Mouse (Mus musculus) intestine, embryonic 15.5 days (tissue): ENCODE data around the gene Plch2. TPM values are rescaled to one million over a fixed set of nuclear protein-coding genes. Genes with fewer than 3 reads are reported as not detected.
A peak's percentile ranks its signal among the peaks of the same experiment; 100 is the strongest.

ENCODE experiments used
- ATAC-seq: fragments of 200-750 bp; cut with Nextera tagmentation; 2 replicates; pipeline ENCODE4 v1.8.0; 2017; ENCODE audit warnings: moderate TSS enrichment, moderate library complexity
- H3K27ac ChIP-seq: fragments of 300-500 bp; sonication (generic); 2 replicates; pipeline ENCODE4 v1.5.1; 2015; ENCODE audit warnings: mild to moderate bottlenecking, inconsistent platforms
- H3K27me3 ChIP-seq: fragments of 300-500 bp; sonication (generic); replicated peaks from 2 replicates; pipeline ENCODE4 v1.6.1; 2015; ENCODE audit warnings: inconsistent platforms
- H3K36me3 ChIP-seq: fragments of 300-500 bp; sonication (generic); 2 replicates; pipeline ENCODE4 v1.6.1; 2015; ENCODE audit warnings: inconsistent platforms
- H3K4me1 ChIP-seq: fragments of 300-500 bp; sonication (generic); replicated peaks from 2 replicates; pipeline ENCODE4 v1.6.1; 2015; ENCODE audit warnings: inconsistent platforms
- H3K4me2 ChIP-seq: fragments of 300-500 bp; sonication (generic); replicated peaks from 2 replicates; pipeline ENCODE4 v1.6.1; 2015; ENCODE audit warnings: mild to moderate bottlenecking, inconsistent platforms
- H3K4me3 ChIP-seq: fragments of 300-500 bp; sonication (generic); replicated peaks from 2 replicates; pipeline ENCODE4 v1.5.1; 2015; ENCODE audit warnings: inconsistent platforms
- H3K9ac ChIP-seq: fragments of 300-500 bp; sonication (generic); 2 replicates; pipeline ENCODE4 v1.6.1; 2015; ENCODE audit warnings: inconsistent platforms
- H3K9me3 ChIP-seq: fragments of 300-500 bp; sonication (generic); 2 replicates; pipeline ENCODE4 v1.6.1; 2016; ENCODE audit warnings: inconsistent platforms
- WGBS: fragments of 180-500 bp; shearing (Covaris S2); methylation state at CpG from one replicate; pipeline ENCODE4 v1.1.7; 2015; 5-methylcytosine and 5-hydroxymethylcytosine counted together
- polyA plus RNA-seq: library from polyadenylated mRNA; unstranded; fragments of >200 nt; fragmentation: Nextera tagmentation; extraction: Ambion mirVana; gene quantifications from 2 replicates; pipeline ENCODE4 v1.2.1, GENCODE M21; 2015

Plch2 gene
- polyA plus RNA-seq, 1 experiment from 2014 or later, result 19.9 TPM

DNA sequence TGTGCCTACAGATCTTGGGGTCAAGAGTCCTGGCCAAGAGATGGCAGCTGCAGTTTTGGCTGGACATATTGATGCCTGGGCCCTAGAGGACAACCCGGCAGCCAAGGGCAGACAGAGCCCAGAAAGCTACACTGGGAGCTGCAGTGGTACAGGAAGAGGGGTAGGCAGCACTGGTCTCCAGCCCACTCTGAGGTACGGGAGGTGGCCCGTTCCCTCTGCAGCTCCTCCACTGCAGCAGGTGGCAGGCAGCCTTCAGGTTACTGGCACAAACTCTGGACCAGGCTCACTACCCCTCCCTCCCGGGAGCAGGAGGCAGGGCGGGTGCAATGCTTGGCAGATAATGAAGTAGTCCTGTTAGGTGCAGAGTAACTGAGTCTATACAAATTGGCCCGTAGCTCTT is 15.9 kb downstream of the Plch2 start:
- H3K27ac ChIP-seq, result no peak overlapping the region
- H3K4me3 ChIP-seq, result no peak overlapping the region
- WGBS, result 63% methylated on average over 6 of the region's 6 CpGs
- H3K4me1 ChIP-seq, result peaks cover 6% of the 10 kb centered on the region; the same call in 1 of the 2 replicates
- no peaks in the 10 kb centered on the region for H3K36me3 ChIP-seq
- H3K9ac ChIP-seq, result no peak overlapping the region
- no peak for ATAC-seq
- peaks cover 45% of the 10 kb centered on the region for H3K27me3 ChIP-seq
- no peaks in the 10 kb centered on the region for H3K9me3 ChIP-seq
- no peak overlapping the region for H3K4me2 ChIP-seq

DNA sequence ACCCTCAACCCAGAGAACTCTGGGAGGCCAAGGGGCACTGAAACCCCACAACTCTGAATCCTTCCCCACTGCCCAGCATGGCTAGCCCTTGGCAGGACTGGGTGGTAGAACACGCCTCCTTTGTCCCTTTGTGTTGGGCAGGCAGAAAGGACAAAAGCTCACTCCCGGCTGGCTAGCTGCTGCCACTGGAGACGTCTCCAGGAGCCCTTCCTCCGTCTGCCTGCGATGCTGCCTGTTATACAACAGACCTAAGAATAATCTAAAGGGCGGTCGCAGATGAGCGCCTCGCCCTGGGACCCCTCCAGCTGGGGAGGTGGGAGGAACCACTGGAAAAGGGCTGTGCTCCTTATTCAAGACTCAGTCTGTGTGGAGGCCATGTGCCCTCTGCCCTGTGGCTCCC is 16.4 kb downstream of the Plch2 start:
- Histone ChIP-seq H3K4me1 (peaks cover 6% of the 10 kb centered on the region; the same call in 1 of the 2 replicates), H3K4me3 (no peak overlapping the region), H3K4me2 (no peak overlapping the region), H3K9me3 (no peaks in the 10 kb centered on the region), H3K36me3 (no peaks in the 10 kb centered on the region), H3K27ac (no peak overlapping the region), H3K9ac (no peak overlapping the region), H3K27me3 (peaks cover 45% of the 10 kb centered on the region)
- 55% methylated on average over 9 of the region's 9 CpGs for WGBS
- no peak for ATAC-seq

DNA sequence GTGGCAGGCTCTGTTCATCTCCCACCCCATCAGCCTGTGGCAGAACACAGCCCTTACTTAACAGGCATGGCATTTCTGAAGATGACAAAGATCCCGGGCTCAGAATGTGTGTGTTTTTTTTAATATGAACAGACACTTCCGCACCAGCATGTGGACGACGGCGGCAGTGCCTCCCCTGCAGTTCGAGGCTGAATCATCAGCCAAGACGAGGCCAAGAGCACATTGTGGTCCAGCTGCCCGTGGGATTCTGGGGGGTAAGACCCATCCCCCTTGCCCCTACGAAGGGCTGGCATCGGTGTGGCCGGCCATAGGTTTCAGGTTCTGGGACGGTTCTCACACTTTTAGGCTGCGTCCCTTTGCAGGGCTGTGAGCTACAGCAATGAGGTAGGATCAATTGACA is 21.8 kb downstream of the Plch2 start:
- H3K4me1 ChIP-seq, result no peaks in the 10 kb centered on the region
- 69% methylated on average over 13 of the region's 13 CpGs for WGBS
- ATAC-seq, result no peak
- no peak overlapping the region for H3K27ac ChIP-seq
- no peaks in the 10 kb centered on the region for H3K9me3 ChIP-seq
- no peak overlapping the region for H3K4me2 ChIP-seq
- H3K9ac ChIP-seq, result no peak overlapping the region
- H3K36me3 ChIP-seq, result no peaks in the 10 kb centered on the region
- H3K27me3 ChIP-seq, result 0 out of 2 replicates have a peak, but pooled peaks cover 5% of the 10 kb centered on the region
- H3K4me3 ChIP-seq, result no peak overlapping the region

DNA sequence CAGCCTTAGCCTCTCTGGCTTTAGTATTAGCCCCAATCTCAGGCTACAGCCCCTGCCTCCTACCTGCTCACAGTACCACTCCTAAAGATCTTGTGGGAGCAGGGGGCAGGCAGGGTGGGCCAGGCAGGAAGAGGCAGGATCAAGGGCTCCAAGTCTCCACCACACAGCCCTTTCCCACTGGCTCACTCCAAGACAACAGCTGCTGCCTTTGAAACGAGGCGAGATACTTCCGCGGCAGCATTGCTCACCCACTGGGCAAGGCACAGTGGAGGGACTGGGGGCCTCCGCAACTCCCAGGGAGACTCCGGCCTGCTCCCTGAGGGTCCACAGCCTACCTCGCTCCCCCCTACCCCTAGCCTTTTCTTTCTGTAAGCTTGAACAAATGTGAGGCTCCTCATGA is 22.4 kb downstream of the Plch2 start:
- Histone ChIP-seq H3K4me1 (no peaks in the 10 kb centered on the region), H3K9ac (no peak overlapping the region), H3K27me3 (0 out of 2 replicates have a peak, but pooled peaks cover 5% of the 10 kb centered on the region), H3K27ac (no peak overlapping the region), H3K4me2 (no peak overlapping the region), H3K9me3 (no peaks in the 10 kb centered on the region), H3K4me3 (no peak overlapping the region), H3K36me3 (no peaks in the 10 kb centered on the region)
- ATAC-seq, result no peak
- 53% methylated on average over 7 of the region's 7 CpGs for WGBS

DNA sequence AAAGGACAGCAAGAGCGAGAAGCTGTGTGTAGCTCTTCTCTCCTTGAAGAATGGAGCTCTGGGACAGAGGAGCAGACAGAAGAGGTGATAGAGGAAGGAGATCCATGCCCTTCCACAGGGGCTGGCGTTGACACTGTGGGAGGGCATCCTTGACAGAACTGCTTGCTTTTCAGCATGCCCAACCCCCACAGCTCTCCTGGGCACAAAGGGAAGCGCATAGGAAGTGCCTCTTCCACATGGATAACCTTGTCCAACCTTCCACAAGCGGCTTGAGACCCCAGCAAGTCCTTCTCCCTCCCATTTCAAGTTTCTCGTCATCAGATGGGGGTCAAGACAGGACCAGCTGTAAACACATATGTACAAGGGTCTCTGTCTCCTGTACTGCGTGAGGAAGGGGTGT is 23.5 kb downstream of the Plch2 start:
- Histone ChIP-seq H3K4me1 (no peaks in the 10 kb centered on the region), H3K4me2 (no peak overlapping the region), H3K4me3 (no peak overlapping the region), H3K36me3 (no peaks in the 10 kb centered on the region), H3K9ac (no peak overlapping the region), H3K27me3 (0 out of 2 replicates have a peak, but pooled peaks cover 5% of the 10 kb centered on the region), H3K27ac (no peak overlapping the region), H3K9me3 (no peaks in the 10 kb centered on the region)
- no peak for ATAC-seq
- WGBS, result 47% methylated on average over 6 of the region's 6 CpGs

DNA sequence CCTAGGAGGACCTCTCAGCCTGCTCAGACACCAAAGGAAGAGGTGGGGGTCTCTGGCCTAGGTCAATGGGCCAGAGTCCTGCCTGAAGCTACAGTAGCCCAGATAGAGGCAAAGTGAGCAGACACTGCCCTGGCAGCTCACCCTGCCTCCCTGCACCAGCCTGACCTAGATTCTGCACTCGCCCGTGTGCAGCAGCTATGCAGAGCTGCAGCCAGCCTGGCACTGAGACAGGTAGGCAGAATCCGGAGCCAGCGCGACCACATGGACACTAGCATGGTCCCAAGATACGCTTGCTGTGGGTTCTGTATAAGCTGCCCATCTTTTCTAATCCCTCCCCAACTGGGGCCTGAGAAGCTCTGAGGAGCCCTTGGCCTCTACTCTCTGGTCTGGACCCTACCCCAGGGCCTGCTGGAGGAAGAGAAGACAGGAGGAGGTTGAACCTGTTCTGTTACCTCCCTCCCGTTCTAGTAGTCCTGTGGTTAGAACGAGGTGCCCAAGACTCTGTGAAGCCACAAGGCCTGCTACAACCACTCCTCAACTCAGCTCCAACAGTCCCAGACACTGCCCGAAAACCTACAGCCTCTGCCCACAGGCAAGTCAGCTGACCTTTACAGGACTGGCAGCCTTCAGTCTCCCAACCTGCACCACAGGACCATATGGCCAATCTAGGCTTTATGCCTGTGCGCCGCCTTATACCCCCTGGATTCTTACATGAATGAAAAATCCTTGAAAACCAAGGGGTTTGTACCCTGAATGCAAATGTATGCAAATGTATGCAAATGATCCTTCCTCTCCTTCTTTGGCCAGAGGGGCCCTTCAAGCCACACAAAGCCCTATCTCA is 32.2 kb downstream of the Plch2 start:
- no peak for ATAC-seq
- no peaks in the 10 kb centered on the region for H3K36me3 ChIP-seq
- H3K4me3 ChIP-seq, result no peak overlapping the region
- WGBS, result 86% methylated on average over 11 of the region's 11 CpGs
- H3K4me2 ChIP-seq, result no peak overlapping the region
- no peaks in the 10 kb centered on the region for H3K9me3 ChIP-seq
- no peak overlapping the region for H3K9ac ChIP-seq
- no peaks in the 10 kb centered on the region for H3K27me3 ChIP-seq
- peaks cover 5% of the 10 kb centered on the region for H3K4me1 ChIP-seq
- H3K27ac ChIP-seq, result no peak overlapping the region

DNA sequence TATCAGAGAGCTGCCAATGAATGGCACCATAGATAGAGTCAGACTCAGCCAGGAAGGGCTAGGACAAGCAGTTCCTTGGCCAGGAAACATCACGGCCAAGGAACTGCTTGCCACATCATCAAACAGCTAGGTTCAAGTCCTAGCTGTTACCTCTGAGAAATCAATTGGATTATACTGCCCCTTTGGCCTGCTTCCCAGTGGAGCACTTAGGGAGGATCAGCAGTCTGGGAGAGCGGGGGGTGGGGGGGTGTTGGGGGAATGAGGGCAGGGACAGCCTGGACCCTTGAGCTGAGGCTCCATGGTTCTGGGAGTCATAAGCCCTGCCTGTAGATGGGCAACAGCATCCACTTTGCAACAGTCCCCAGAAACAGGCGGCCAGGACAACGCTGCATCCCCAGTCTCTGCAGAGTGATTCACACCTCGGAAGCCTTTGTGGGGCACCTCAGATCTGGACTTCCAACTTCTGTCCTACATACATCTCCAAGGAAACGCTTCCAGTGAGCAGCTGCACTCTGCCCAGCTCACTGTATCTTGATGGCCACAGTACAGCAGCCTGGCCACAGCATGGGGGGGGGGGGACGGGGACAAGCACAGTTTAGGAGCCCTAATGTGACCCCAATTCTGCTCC is 34.2 kb downstream of the Plch2 start:
- ATAC-seq, result no peak
- Histone ChIP-seq H3K27ac (no peak overlapping the region), H3K36me3 (no peaks in the 10 kb centered on the region), H3K4me3 (no peak overlapping the region), H3K9me3 (no peaks in the 10 kb centered on the region), H3K4me1 (peaks cover 12% of the 10 kb centered on the region), H3K4me2 (no peak overlapping the region), H3K27me3 (no peaks in the 10 kb centered on the region), H3K9ac (no peak overlapping the region)
- 62% methylated on average over 7 of the region's 7 CpGs for WGBS

DNA sequence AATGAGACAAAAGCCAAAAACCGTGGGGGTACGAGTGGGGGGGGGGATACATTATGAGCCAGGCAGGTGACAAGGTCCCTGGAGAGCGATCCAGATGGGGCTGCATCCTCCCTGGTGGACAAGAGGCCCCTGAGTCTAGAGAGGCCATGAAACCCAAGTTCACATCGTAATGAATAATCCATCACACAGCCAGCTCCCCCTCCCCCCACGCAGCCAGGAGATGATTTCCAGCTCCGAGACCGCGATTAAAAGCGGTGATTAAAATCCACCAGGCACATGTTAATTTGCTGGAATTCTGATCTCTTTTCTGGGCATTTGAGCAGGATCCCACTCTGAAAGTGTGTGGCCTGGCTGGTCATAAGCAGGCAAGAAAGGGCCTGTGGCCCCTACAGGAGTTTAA is 35.8 kb downstream of the Plch2 start:
- WGBS, result 64% methylated on average over 9 of the region's 9 CpGs
- H3K4me2 ChIP-seq, result no peak overlapping the region

DNA sequence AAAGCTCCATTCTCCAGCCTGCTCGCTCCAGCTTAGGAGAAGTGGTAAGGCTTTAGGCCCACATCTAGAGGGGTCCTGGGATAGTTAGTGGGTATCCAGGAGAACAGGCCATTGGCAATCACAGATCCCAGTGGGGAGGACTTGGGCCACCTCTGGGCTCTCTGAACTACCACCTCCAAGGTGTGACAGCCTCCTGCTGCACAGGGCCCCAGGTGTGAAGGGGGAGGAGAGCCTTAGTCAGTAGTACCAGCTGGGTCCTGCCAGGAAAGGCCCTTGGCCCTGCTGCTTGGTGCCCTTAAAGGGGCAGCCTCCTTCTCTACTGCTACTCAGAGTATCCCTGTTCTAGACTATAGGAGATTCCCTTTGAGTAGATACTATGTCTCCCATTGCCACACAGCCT is 36.4 kb downstream of the Plch2 start:
- Histone ChIP-seq H3K9me3 (no peaks in the 10 kb centered on the region), H3K27me3 (no peaks in the 10 kb centered on the region), H3K4me1 (peaks cover 12% of the 10 kb centered on the region), H3K4me2 (no peak overlapping the region), H3K27ac (no peak overlapping the region), H3K36me3 (no peaks in the 10 kb centered on the region), H3K9ac (no peak overlapping the region), H3K4me3 (no peak overlapping the region)
- 44% methylated on average over 1 of the region's 1 CpGs for WGBS
- no peak for ATAC-seq

More for the DNA sequence above, 35.8 kb downstream of the Plch2 start:
- no peak for ATAC-seq
- Histone ChIP-seq H3K36me3 (no peaks in the 10 kb centered on the region), H3K9ac (no peak overlapping the region), H3K27ac (no peak overlapping the region), H3K4me3 (no peak overlapping the region), H3K9me3 (no peaks in the 10 kb centered on the region), H3K27me3 (no peaks in the 10 kb centered on the region), H3K4me1 (peaks cover 12% of the 10 kb centered on the region)

DNA sequence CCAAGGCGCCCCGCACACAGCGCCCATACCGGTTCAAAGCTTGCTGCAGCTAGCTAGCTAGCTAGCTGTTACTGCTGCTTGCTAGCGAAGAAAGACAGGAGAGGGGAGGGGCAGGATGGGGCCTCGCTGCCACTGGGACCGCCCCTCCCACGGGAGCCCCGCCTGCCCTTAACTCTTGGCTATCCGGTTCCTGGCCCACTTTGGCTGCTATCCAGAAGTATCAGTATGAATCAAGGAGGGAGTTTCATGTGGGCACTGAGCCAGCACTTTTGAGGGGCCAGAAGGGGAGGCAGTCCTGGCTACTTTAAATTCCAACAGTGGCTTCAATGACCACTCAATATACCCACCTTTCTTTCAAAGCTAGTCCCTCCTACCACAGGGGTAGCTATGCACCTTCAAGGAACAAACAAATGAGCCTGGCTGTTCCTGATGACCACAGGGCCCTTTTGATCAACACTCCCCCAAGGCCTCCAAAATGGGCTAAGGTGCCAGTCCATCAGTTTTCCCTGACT is 37.2 kb downstream of the Plch2 start:
- 0% methylated on average over 10 of the region's 10 CpGs for WGBS

DNA sequence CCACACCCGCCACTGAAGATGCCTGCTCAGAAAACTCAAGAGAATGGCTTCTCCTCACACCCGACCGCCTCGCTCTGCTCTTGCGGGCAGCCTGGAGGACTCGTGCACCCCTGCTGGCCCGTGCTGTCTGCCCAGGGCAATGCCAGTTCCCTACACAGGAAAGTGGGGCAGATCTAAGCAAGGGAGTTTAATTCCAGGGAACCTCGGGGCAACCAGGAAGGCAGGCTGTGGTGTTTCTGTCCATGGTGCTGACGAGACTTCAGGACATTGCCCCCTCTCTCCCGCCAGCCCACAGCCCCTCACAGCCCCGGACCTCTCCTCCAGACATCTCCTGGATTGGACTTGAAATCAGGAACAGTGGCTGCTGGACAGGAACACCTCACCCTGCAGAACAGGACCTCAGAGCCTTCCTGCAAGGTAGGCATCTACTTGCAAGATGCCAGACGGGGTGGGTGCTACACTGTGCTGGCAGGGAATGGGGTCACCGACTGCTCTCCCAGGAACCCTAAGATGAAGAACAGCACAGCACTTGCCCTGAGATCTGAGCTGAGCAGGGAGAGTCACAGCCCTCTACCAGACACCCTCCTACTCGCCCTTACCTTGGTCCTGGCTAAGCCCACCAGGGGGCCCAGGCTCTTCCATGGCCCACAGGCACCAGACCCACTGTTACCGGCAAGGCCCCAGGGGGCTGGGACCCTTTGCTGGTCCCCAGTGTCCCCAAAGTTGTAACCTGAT is 37.8 kb downstream of the Plch2 start:
- ATAC-seq, result peak; percentile 36
- Histone ChIP-seq H3K36me3 (no peaks in the 10 kb centered on the region), H3K4me1 (peaks cover 12% of the 10 kb centered on the region), H3K27ac (no peak overlapping the region), H3K9me3 (no peaks in the 10 kb centered on the region), H3K4me3 (no peak overlapping the region), H3K4me2 (peak overlapping the region; percentile 44; the same call in 1 of the 2 replicates), H3K27me3 (no peaks in the 10 kb centered on the region), H3K9ac (no peak overlapping the region)
- WGBS, result 8% methylated on average over 15 of the region's 15 CpGs

More for the DNA sequence above, 37.2 kb downstream of the Plch2 start:
- peak overlapping the region; percentile 44; the same call in 1 of the 2 replicates for H3K4me2 ChIP-seq
- H3K9me3 ChIP-seq, result no peaks in the 10 kb centered on the region
- ATAC-seq, result peak; percentile 82
- H3K27me3 ChIP-seq, result no peaks in the 10 kb centered on the region
- H3K9ac ChIP-seq, result no peak overlapping the region
- H3K4me3 ChIP-seq, result no peak overlapping the region
- H3K36me3 ChIP-seq, result no peaks in the 10 kb centered on the region
- peaks cover 12% of the 10 kb centered on the region for H3K4me1 ChIP-seq
- no peak overlapping the region for H3K27ac ChIP-seq

DNA sequence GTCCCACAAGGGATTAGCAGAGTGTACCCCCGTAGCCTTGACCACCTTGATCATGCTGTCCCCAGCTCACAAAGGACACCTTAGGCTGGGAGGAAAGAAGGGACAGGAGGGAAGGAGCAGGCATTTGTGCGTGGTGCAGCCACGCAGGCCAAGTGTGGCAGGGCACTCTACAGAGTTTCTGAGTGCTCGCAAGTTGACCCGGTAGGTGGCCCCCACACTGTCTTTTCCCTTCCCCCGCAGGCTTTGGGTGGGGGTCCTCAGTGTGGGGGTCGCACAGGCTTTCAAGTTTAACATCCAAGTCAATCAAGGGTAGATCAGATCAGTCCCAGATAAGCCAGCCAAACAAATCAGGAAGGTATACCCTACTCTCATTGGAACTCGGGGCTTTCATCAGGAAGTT is 38.5 kb downstream of the Plch2 start:
- WGBS, result 74% methylated on average over 8 of the region's 8 CpGs

More for the DNA sequence above, 38.5 kb downstream of the Plch2 start:
- Histone ChIP-seq H3K4me3 (no peak overlapping the region), H3K4me2 (no peak overlapping the region), H3K9me3 (no peaks in the 10 kb centered on the region), H3K27me3 (no peaks in the 10 kb centered on the region), H3K27ac (no peak overlapping the region), H3K4me1 (peaks cover 12% of the 10 kb centered on the region), H3K9ac (no peak overlapping the region), H3K36me3 (no peaks in the 10 kb centered on the region)
- ATAC-seq, result no peak
